Mouse (Mus musculus): ENCODE data around the gene Ap1ar. TPM values are rescaled to one million over a fixed set of nuclear protein-coding genes. Genes with fewer than 3 reads are reported as not detected.

Gene Ap1ar
- total RNA-seq, 2 experiments from 2014 or later, result 76.8 to 82.4 TPM

GRCm38 (mm10) chr3:127843324-127843940 lies 6.1 kb upstream of the Ap1ar start:
- DNase-seq (ENCODE audit: low spot score in 2 of 2), result no peak

- no peak for DNase-seq (ENCODE audit: low spot score in 2 of 2)
These were observed 4.6 kb upstream of the Ap1ar start for GRCm38 (mm10) chr3:127841926-127842325.

GRCm38 (mm10) chr3:127837972-127838644 lies 785 bp upstream of the Ap1ar start:
- no peak for DNase-seq (ENCODE audit: low spot score in 2 of 2)

GRCm38 (mm10) chr3:127836798-127837153 lies 547 bp downstream of the Ap1ar start:
- DNase-seq (ENCODE audit: low spot score in 2 of 2), result peak in 1 of 2 experiments; percentile 9

GRCm38 (mm10) chr3:127835594-127835993 lies 1.7 kb downstream of the Ap1ar start:
- no peak for DNase-seq (ENCODE audit: low spot score in 2 of 2)

- DNase-seq (ENCODE audit: low spot score in 2 of 2), result no peak
These were observed 3.3 kb downstream of the Ap1ar start for GRCm38 (mm10) chr3:127834040-127834439.

- DNase-seq (ENCODE audit: low spot score in 2 of 2), result no peak
These were observed 6.2 kb downstream of the Ap1ar start for GRCm38 (mm10) chr3:127831079-127831478.

- DNase-seq (ENCODE audit: low spot score in 2 of 2), result no peak
These were observed 7.1 kb downstream of the Ap1ar start for GRCm38 (mm10) chr3:127830183-127830582.

GRCm38 (mm10) chr3:127827123-127827522 lies 10.2 kb downstream of the Ap1ar start:
- DNase-seq (ENCODE audit: low spot score in 2 of 2), result no peak

- no peak for DNase-seq (ENCODE audit: low spot score in 2 of 2)
These were observed 10.8 kb downstream of the Ap1ar start for GRCm38 (mm10) chr3:127826503-127826902.

- DNase-seq (ENCODE audit: low spot score in 2 of 2), result no peak
These were observed 13.1 kb downstream of the Ap1ar start for GRCm38 (mm10) chr3:127823886-127824863.

GRCm38 (mm10) chr3:127821209-127821608 lies 16.1 kb downstream of the Ap1ar start:
- DNase-seq (ENCODE audit: low spot score in 2 of 2), result no peak

GRCm38 (mm10) chr3:127820400-127820799 lies 16.9 kb downstream of the Ap1ar start:
- DNase-seq (ENCODE audit: low spot score in 2 of 2), result no peak

- no peak for DNase-seq (ENCODE audit: low spot score in 2 of 2)
These were observed 18.3 kb downstream of the Ap1ar start for GRCm38 (mm10) chr3:127818694-127819663.

GRCm38 (mm10) chr3:127817120-127817683 lies 20.1 kb downstream of the Ap1ar start:
- DNase-seq (ENCODE audit: low spot score in 2 of 2), result no peak

GRCm38 (mm10) chr3:127809103-127809502 lies 28.2 kb downstream of the Ap1ar start:
- no peak for DNase-seq (ENCODE audit: low spot score in 2 of 2)

- DNase-seq (ENCODE audit: low spot score in 2 of 2), result no peak
These were observed 29.5 kb downstream of the Ap1ar start for GRCm38 (mm10) chr3:127807846-127808245.

GRCm38 (mm10) chr3:127805991-127806390 lies 31.3 kb downstream of the Ap1ar start:
- no peak for DNase-seq (ENCODE audit: low spot score in 2 of 2)

- no peak for DNase-seq (ENCODE audit: low spot score in 2 of 2)
These were observed 32.3 kb downstream of the Ap1ar start for GRCm38 (mm10) chr3:127805071-127805470.

GRCm38 (mm10) chr3:127804439-127804838 lies 32.9 kb downstream of the Ap1ar start:
- no peak for DNase-seq (ENCODE audit: low spot score in 2 of 2)
